In genomic region chr17:75615335-75615734, GRCm38 (mm10) we compare ENCODE assay signal across 9 mouse cellular contexts.
DNase-seq lines count a peak whose midpoint lies in the region; ATAC-seq and TF ChIP-seq lines count a peak whose summit lies in the region.
"Had no signal": no experiment of that assay in that cellular context is flagged by ENCODE, and none has a peak within 500 bp of the region (broad histone marks: within the 10 kb centered on the region; RNA-seq: fewer than 3 reads in every experiment).

No protein-coding gene starts in this region.

- ATAC-seq in CD4-positive, CD25-positive, alpha-beta regulatory T cell, adult 4 months, result no peak
- ATAC-seq in kidney, embryonic 16.5 days (ENCODE audit: low FRiP score, low TSS enrichment), result no peak
- ATAC-seq in erythroid progenitor cell, adult 5-6 weeks (replicated peaks; ENCODE audit: low FRiP score, poor library complexity, severe bottlenecking), result no peak

- TF ChIP-seq POLR2A in MEL (IDR thresholded peaks at IDR 0.05; ENCODE audit: control insufficient read depth in 1 of 2, insufficient read depth in 1 of 2, low read depth in 1 of 2, low read length in 2 of 2, poor library complexity in 1 of 2), result no peak

- no peak overlapping the region for H3K4me3 ChIP-seq in kidney, embryonic 16.5 days (ENCODE audit: low read length)
- no peak overlapping the region for H3K4me3 ChIP-seq in MEL (ENCODE audit: control insufficient read depth in 1 of 2, insufficient read depth in 1 of 2, low read depth in 2 of 2, low read length in 2 of 2)
- H3K4me3 ChIP-seq: liver, embryonic 13.5 days had no signal

- peaks cover 3% of the 10 kb centered on the region; the same call in 1 of the 2 replicates for H3K9me3 ChIP-seq in kidney, embryonic 16.5 days (ENCODE audit: low read length)
- H3K9me3 ChIP-seq in MEL (replicated peaks; ENCODE audit: insufficient read depth, low read length), result no peaks in the 10 kb centered on the region
- H3K9me3 ChIP-seq: liver, embryonic 13.5 days had no signal

- TF ChIP-seq RAD21 in MEL (IDR thresholded peaks at IDR 0.05; ENCODE audit: low read depth, low read length), result peak; percentile 49

- H3K36me3 ChIP-seq in kidney, embryonic 16.5 days (ENCODE audit: insufficient read depth, low read length), result no peaks in the 10 kb centered on the region
- no peaks in the 10 kb centered on the region for H3K36me3 ChIP-seq in MEL (ENCODE audit: control insufficient read depth in 1 of 2, insufficient read depth in 2 of 2, low read length in 2 of 2)
- H3K36me3 ChIP-seq: liver, embryonic 13.5 days had no signal

- DNase-seq in CD4-positive, CD25-positive, alpha-beta regulatory T cell, adult 2 months (ENCODE audit: low read depth, low spot score), result peak; percentile 23
- peak; percentile 36 for DNase-seq in kidney, adult 18-20 months
- peak; percentile 62 for DNase-seq in MEL (ENCODE audit: low read depth, low spot score)
- DNase-seq in forelimb bud, embryonic 11.5 days (ENCODE audit: low read depth, low spot score), result peak; percentile 19
- peak; percentile 28 for DNase-seq in lung, postnatal 10 days
- DNase-seq: liver, embryonic 13.5 days had no signal

- TF ChIP-seq CTCF in MEL (IDR thresholded peaks at IDR 0.05 in 2 of 3, conservative IDR thresholded peaks at IDR 0.05 in 1 of 3; ENCODE audit: control insufficient read depth in 1 of 3, insufficient read depth in 1 of 3, low read depth in 2 of 3, low read length in 3 of 3, poor library complexity in 1 of 3, severe bottlenecking in 1 of 3), result peak; percentile 38 to 69 (median 56); a peak in 5 of 6 replicates

- WGBS in kidney, embryonic 16.5 days, result 83% methylated on average over 2 of the region's 2 CpGs

- no peak overlapping the region for H3K4me2 ChIP-seq in kidney, embryonic 16.5 days (replicated peaks; ENCODE audit: low read depth, low read length)
- H3K4me2 ChIP-seq: liver, embryonic 13.5 days had no signal

- no peaks in the 10 kb centered on the region for H3K79me2 ChIP-seq in MEL (ENCODE audit: control insufficient read depth, insufficient read depth, low read length, poor library complexity)

- H3K4me1 ChIP-seq in kidney, embryonic 16.5 days (ENCODE audit: insufficient read depth, low read length), result no peaks in the 10 kb centered on the region
- H3K4me1 ChIP-seq in MEL (ENCODE audit: control insufficient read depth in 1 of 2, insufficient read depth in 2 of 2, low read length in 2 of 2), result no peaks in the 10 kb centered on the region
- H3K4me1 ChIP-seq: liver, embryonic 13.5 days had no signal

- no peak for TF ChIP-seq EP300 in MEL (IDR thresholded peaks at IDR 0.05; ENCODE audit: low read depth in 1 of 2, low read length in 2 of 2)

- no peak overlapping the region for H3K27ac ChIP-seq in kidney, embryonic 16.5 days (ENCODE audit: low read length)
- H3K27ac ChIP-seq in MEL (ENCODE audit: control insufficient read depth, low read depth, low read length), result no peak overlapping the region
- H3K27ac ChIP-seq: liver, embryonic 13.5 days had no signal

- H3K9ac ChIP-seq in kidney, embryonic 16.5 days (replicated peaks; ENCODE audit: low read length), result no peak overlapping the region
- no peak overlapping the region for H3K9ac ChIP-seq in MEL (ENCODE audit: control insufficient read depth, low read depth, low read length, poor library complexity, severe bottlenecking)
- H3K9ac ChIP-seq: liver, embryonic 13.5 days had no signal

- H3K27me3 ChIP-seq in kidney, embryonic 16.5 days (ENCODE audit: insufficient read depth, low read length), result no peaks in the 10 kb centered on the region
- H3K27me3 ChIP-seq in MEL (ENCODE audit: control insufficient read depth in 1 of 2, insufficient read depth in 2 of 2, low read length in 2 of 2), result no peaks in the 10 kb centered on the region
- H3K27me3 ChIP-seq: liver, embryonic 13.5 days had no signal

TF ChIP-seq in MEL, 35 proteins besides CTCF, POLR2A, EP300 and RAD21:
- TF ChIP-seq SMC3 (IDR thresholded peaks at IDR 0.05; ENCODE audit: low read depth, low read length) (peak; percentile 60), POLR2AphosphoS5 (IDR thresholded peaks at IDR 0.05; ENCODE audit: borderline replicate concordance, low read depth, low read length) (no peak), MYB (IDR thresholded peaks at IDR 0.05; ENCODE audit: low read depth, low read length) (no peak), USF1 (IDR thresholded peaks at IDR 0.05; ENCODE audit: low read depth, low read length) (no peak), ZC3H11A (IDR thresholded peaks at IDR 0.05; ENCODE audit: low read depth, low read length) (peak; percentile 14; the same call in 1 of the 2 replicates), CHD1 (IDR thresholded peaks at IDR 0.05; ENCODE audit: low read depth, low read length) (no peak), ETS1 (IDR thresholded peaks at IDR 0.05; ENCODE audit: low read depth, low read length) (no peak), MXI1 (IDR thresholded peaks at IDR 0.05; ENCODE audit: low read depth, low read length) (no peak), KAT2A (conservative IDR thresholded peaks at IDR 0.05; ENCODE audit: low read depth, low read length) (no peak), GABPA (IDR thresholded peaks at IDR 0.05; ENCODE audit: low read depth, low read length) (no peak), SIN3A (IDR thresholded peaks at IDR 0.05; ENCODE audit: low read length) (no peak), TCF12 (IDR thresholded peaks at IDR 0.05; ENCODE audit: low read depth, low read length) (no peak), USF2 (IDR thresholded peaks at IDR 0.05; ENCODE audit: borderline replicate concordance in 1 of 2, insufficient read depth in 1 of 2, low read depth in 1 of 2, low read length in 2 of 2) (no peak), JUND (IDR thresholded peaks at IDR 0.05; ENCODE audit: low read depth, low read length) (no peak)
TF ChIP-seq in MEL: peak in this region for 2.
